Mouse (Mus musculus) urinary bladder, postnatal 36 days (tissue): Measurements from ENCODE around the gene Gm30302.

Experiments
- DNase-seq, 2 experiments: peaks; one replicate each; pipeline ENCODE4 v3.0.0; 2022; ENCODE audit warnings: low spot score in 2 of 2, mixed read lengths in 1 of 2

Gene Gm30302

GRCm38 (mm10) chr13:49738011-49738410 lies 60.8 kb downstream of the Gm30302 start:
- no peak for DNase-seq

GRCm38 (mm10) chr13:49736430-49736829 lies 62.4 kb downstream of the Gm30302 start:
- no peak for DNase-seq
